Mouse (Mus musculus): Measurements from ENCODE around the gene Olfr766-ps1. TPM values are rescaled to one million over a fixed set of nuclear protein-coding genes. Genes with fewer than 3 reads are reported as not detected.
"Not testable (repeated sequence)": the region's sequence is repeated elsewhere in the genome, so short reads cannot be mapped to it uniquely, and the experiment has no call there.

Olfr766-ps1 gene
- not detected in 2 replicates for polyA plus RNA-seq (2012; rRNA removed)

- no peak for DNase-seq
- no peaks in the 10 kb centered on the region for H3K4me1 ChIP-seq (ENCODE audit: control insufficient read depth, insufficient read depth, low read length)
- H3K4me3 ChIP-seq (replicated peaks; ENCODE audit: insufficient read depth, low read depth, low read length) = no peak within 1 kb of the TSS
- WGBS = 83% methylated on average over 2 of the region's 2 CpGs
- no peak for TF ChIP-seq CTCF (IDR thresholded peaks at IDR 0.05; ENCODE audit: borderline replicate concordance, insufficient read depth, low read depth, low read length)
- TF ChIP-seq POLR2A (IDR thresholded peaks at IDR 0.05; ENCODE audit: borderline replicate concordance, insufficient read depth, low read length) = no peak
- no peaks in the 10 kb centered on the region for H3K27me3 ChIP-seq (ENCODE audit: control insufficient read depth, insufficient read depth, low read length)
- H3K27ac ChIP-seq (ENCODE audit: insufficient read depth, low read length) = no peak within 1 kb of the TSS
Measured at GRCm38 (mm10) chr10:129068877-129069276, at the start of gene Olfr766-ps1. Gene Olfr766-ps1 (minus strand): TSS chr10:129068977.

- no peak for DNase-seq
- WGBS = 81% methylated on average over 2 of the region's 2 CpGs
- no peak within 1 kb of the TSS for H3K27ac ChIP-seq (ENCODE audit: insufficient read depth, low read length)
- H3K4me3 ChIP-seq (replicated peaks; ENCODE audit: insufficient read depth, low read depth, low read length) = no peak within 1 kb of the TSS
- no peaks in the 10 kb centered on the region for H3K27me3 ChIP-seq (ENCODE audit: control insufficient read depth, insufficient read depth, low read length)
- no peaks in the 10 kb centered on the region for H3K4me1 ChIP-seq (ENCODE audit: control insufficient read depth, insufficient read depth, low read length)
- TF ChIP-seq POLR2A (IDR thresholded peaks at IDR 0.05; ENCODE audit: borderline replicate concordance, insufficient read depth, low read length) (no peak), CTCF (IDR thresholded peaks at IDR 0.05; ENCODE audit: borderline replicate concordance, insufficient read depth, low read depth, low read length) (no peak)
Measured at GRCm38 (mm10) chr10:129117761-129118160, 49.0 kb upstream of the Olfr766-ps1 start, which contains the start of gene Olfr769. Gene Olfr769 (minus strand): TSS chr10:129117861.

GRCm38 (mm10) chr10:129115146-129115545 lies 46.4 kb upstream of the Olfr766-ps1 start:
- DNase-seq = no peak

GRCm38 (mm10) chr10:129101231-129101630 lies 32.5 kb upstream of the Olfr766-ps1 start:
- no peak overlapping the region for H3K27ac ChIP-seq (ENCODE audit: insufficient read depth, low read length)
- WGBS = 34% methylated on average over 3 of the region's 3 CpGs
- H3K4me1 ChIP-seq (ENCODE audit: control insufficient read depth, insufficient read depth, low read length) = no peaks in the 10 kb centered on the region
- no peak overlapping the region for H3K4me3 ChIP-seq (replicated peaks; ENCODE audit: insufficient read depth, low read depth, low read length)
- no peaks in the 10 kb centered on the region for H3K27me3 ChIP-seq (ENCODE audit: control insufficient read depth, insufficient read depth, low read length)
- no peak for DNase-seq
- TF ChIP-seq CTCF (IDR thresholded peaks at IDR 0.05; ENCODE audit: borderline replicate concordance, insufficient read depth, low read depth, low read length) (no peak), POLR2A (IDR thresholded peaks at IDR 0.05; ENCODE audit: borderline replicate concordance, insufficient read depth, low read length) (no peak)

More at GRCm38 (mm10) chr10:129115146-129115545, 46.4 kb upstream of the Olfr766-ps1 start:
- Histone ChIP-seq H3K27ac (ENCODE audit: insufficient read depth, low read length) (no peak overlapping the region), H3K4me1 (ENCODE audit: control insufficient read depth, insufficient read depth, low read length) (no peaks in the 10 kb centered on the region), H3K4me3 (replicated peaks; ENCODE audit: insufficient read depth, low read depth, low read length) (no peak overlapping the region), H3K27me3 (ENCODE audit: control insufficient read depth, insufficient read depth, low read length) (no peaks in the 10 kb centered on the region)
- TF ChIP-seq CTCF (IDR thresholded peaks at IDR 0.05; ENCODE audit: borderline replicate concordance, insufficient read depth, low read depth, low read length) (no peak), POLR2A (IDR thresholded peaks at IDR 0.05; ENCODE audit: borderline replicate concordance, insufficient read depth, low read length) (no peak)
- 94% methylated on average over 3 of the region's 3 CpGs for WGBS

- Histone ChIP-seq H3K4me3 (replicated peaks; ENCODE audit: insufficient read depth, low read depth, low read length) (no peak within 1 kb of the TSS), H3K27me3 (ENCODE audit: control insufficient read depth, insufficient read depth, low read length) (no peaks in the 10 kb centered on the region), H3K27ac (ENCODE audit: insufficient read depth, low read length) (no peak within 1 kb of the TSS), H3K4me1 (ENCODE audit: control insufficient read depth, insufficient read depth, low read length) (no peaks in the 10 kb centered on the region)
- TF ChIP-seq CTCF (IDR thresholded peaks at IDR 0.05; ENCODE audit: borderline replicate concordance, insufficient read depth, low read depth, low read length) (no peak), POLR2A (IDR thresholded peaks at IDR 0.05; ENCODE audit: borderline replicate concordance, insufficient read depth, low read length) (no peak)
- no peak for DNase-seq
- WGBS = 81% methylated on average over 1 of the region's 1 CpGs
Measured at GRCm38 (mm10) chr10:129099275-129099674, 30.5 kb upstream of the Olfr766-ps1 start, which contains the start of gene Olfr768. Gene Olfr768 (minus strand): TSS chr10:129099375.

GRCm38 (mm10) chr10:129082810-129083209 lies 14.0 kb upstream of the Olfr766-ps1 start, which contains the start of gene Olfr767:
Gene Olfr767 (minus strand): TSS chr10:129082910.
- not testable (repeated sequence) for H3K4me3 ChIP-seq (replicated peaks; ENCODE audit: insufficient read depth, low read depth, low read length); H3K4me1 ChIP-seq (ENCODE audit: control insufficient read depth, insufficient read depth, low read length); H3K27me3 ChIP-seq (ENCODE audit: control insufficient read depth, insufficient read depth, low read length); DNase-seq; H3K27ac ChIP-seq (ENCODE audit: insufficient read depth, low read length)

GRCm38 (mm10) chr10:129049898-129050297 lies 18.9 kb downstream of the Olfr766-ps1 start, which contains the start of gene Olfr765:
Gene Olfr765 (minus strand): TSS chr10:129049998.
- not testable (repeated sequence) for H3K27me3 ChIP-seq (ENCODE audit: control insufficient read depth, insufficient read depth, low read length); H3K4me3 ChIP-seq (replicated peaks; ENCODE audit: insufficient read depth, low read depth, low read length); DNase-seq; H3K27ac ChIP-seq (ENCODE audit: insufficient read depth, low read length); H3K4me1 ChIP-seq (ENCODE audit: control insufficient read depth, insufficient read depth, low read length)

- WGBS = 74% methylated on average over 3 of the region's 3 CpGs
- TF ChIP-seq CTCF (IDR thresholded peaks at IDR 0.05; ENCODE audit: borderline replicate concordance, insufficient read depth, low read depth, low read length) (no peak), POLR2A (IDR thresholded peaks at IDR 0.05; ENCODE audit: borderline replicate concordance, insufficient read depth, low read length) (no peak)
- H3K4me3 ChIP-seq (replicated peaks; ENCODE audit: insufficient read depth, low read depth, low read length) = no peak within 1 kb of the TSS
- DNase-seq = no peak
- H3K27ac ChIP-seq (ENCODE audit: insufficient read depth, low read length) = no peak within 1 kb of the TSS
- no peaks in the 10 kb centered on the region for H3K4me1 ChIP-seq (ENCODE audit: control insufficient read depth, insufficient read depth, low read length)
- H3K27me3 ChIP-seq (ENCODE audit: control insufficient read depth, insufficient read depth, low read length) = no peaks in the 10 kb centered on the region
Measured at GRCm38 (mm10) chr10:129039796-129040195, 29.0 kb downstream of the Olfr766-ps1 start, which contains the start of gene Olfr764-ps1. Gene Olfr764-ps1 (minus strand): TSS chr10:129039896.
